Mouse (Mus musculus) kidney, adult 11 months (tissue): Measurements from ENCODE around the gene Gm13290.
"Not testable (repeated sequence)": the region's sequence is repeated elsewhere in the genome, so short reads cannot be mapped to it uniquely, and the experiment has no call there.

Experiments used
- DNase-seq: peaks from one replicate; pipeline ENCODE4 v3.0.0; 2022

Gm13290 gene

GRCm38 (mm10) chr4:88782335-88782734, 8.7 kb downstream of the Gm13290 start:
- peak; percentile 35 for DNase-seq

DNA sequence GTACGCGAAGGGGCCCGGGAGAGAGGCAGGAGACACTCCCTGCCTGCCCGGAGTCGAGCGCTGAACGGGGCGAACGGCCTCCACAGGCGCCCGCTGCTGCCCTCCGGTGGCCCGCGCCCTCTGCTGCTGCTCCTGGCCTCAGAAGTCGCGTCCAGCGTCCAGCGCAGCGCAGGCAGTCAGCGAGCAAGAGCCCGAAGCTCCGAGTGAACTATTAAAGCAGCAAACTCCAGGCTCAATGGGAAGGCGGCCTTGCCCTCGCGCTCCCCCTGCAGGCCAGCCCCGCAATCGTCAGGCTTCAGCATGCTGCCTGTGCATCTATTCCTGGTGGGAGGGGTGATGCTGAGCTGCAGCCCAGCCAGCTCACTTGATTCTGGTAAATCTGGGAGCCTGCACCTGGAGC, 11.8 kb downstream of the Gm13290 start, which contains the start of gene Gm13276:
Gene Gm13276 (plus strand): TSS at position 301 of the 400 bp plus-strand sequence.
- DNase-seq, result not testable (repeated sequence)

GRCm38 (mm10) chr4:88788402-88788801, 14.8 kb downstream of the Gm13290 start, which contains the start of gene Gm13277:
Gm13277 (plus strand) TSS chr4:88788632.
- peak; percentile 79 for DNase-seq

DNA sequence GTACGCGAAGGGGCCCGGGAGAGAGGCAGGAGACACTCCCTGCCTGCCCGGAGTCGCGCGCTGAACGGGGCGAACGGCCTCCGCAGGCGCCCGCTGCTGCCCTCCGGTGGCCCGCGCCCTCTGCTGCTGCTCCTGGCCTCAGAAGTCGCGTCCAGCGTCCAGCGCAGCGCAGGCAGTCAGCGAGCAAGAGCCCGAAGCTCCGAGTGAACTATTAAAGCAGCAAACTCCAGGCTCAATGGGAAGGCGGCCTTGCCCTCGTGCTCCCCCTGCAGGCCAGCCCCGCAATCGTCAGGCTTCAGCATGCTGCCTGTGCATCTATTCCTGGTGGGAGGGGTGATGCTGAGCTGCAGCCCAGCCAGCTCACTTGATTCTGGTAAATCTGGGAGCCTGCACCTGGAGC, 17.6 kb downstream of the Gm13290 start, which contains the start of gene Gm13278:
Gene Gm13278 (plus strand): TSS at position 301 of the 400 bp plus-strand sequence.
- DNase-seq, result not testable (repeated sequence)

- peak; percentile 77 for DNase-seq
Observed at GRCm38 (mm10) chr4:88793936-88794675, 20.5 kb downstream of the Gm13290 start, which contains the start of gene Gm13275. Gm13275 (plus strand) TSS chr4:88794487.

- not testable (repeated sequence) for DNase-seq
Observed at GRCm38 (mm10) chr4:88797097-88797496, 23.5 kb downstream of the Gm13290 start, which contains the start of gene Gm13279. Gm13279 (plus strand) TSS chr4:88797397.

- DNase-seq, result not testable (repeated sequence)
Observed at GRCm38 (mm10) chr4:88799365-88799764, 25.7 kb downstream of the Gm13290 start, which contains the start of gene Gm13285. Gm13285 (plus strand) TSS chr4:88799665.

GRCm38 (mm10) chr4:88802954-88803353, 29.3 kb downstream of the Gm13290 start, which contains the start of gene Gm13287:
Gm13287 (plus strand) TSS chr4:88803254.
- not testable (repeated sequence) for DNase-seq

DNA sequence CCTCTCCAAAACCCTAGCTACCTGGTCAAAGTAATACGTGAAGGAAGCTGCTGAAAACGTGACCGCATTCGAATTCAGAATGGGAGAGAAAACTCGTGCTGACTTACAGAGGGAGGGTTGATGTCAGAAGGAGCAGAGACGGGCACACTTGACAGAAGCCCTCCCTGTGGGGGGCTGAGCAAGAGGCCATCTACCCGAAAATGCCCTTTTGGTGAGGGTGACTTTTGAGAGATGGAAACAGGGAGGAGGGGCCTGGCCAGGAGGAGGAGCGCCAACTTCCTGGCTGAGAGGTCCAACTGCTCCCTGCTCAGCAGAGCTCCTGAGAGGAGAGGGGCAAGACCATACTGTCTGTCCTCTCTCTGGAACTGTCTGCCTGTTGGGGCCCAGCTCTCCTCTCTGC, 31.6 kb downstream of the Gm13290 start, which contains the start of gene Gm13288:
Gene Gm13288 (plus strand): TSS at position 301 of the 400 bp plus-strand sequence.
- DNase-seq, result not testable (repeated sequence)

DNA sequence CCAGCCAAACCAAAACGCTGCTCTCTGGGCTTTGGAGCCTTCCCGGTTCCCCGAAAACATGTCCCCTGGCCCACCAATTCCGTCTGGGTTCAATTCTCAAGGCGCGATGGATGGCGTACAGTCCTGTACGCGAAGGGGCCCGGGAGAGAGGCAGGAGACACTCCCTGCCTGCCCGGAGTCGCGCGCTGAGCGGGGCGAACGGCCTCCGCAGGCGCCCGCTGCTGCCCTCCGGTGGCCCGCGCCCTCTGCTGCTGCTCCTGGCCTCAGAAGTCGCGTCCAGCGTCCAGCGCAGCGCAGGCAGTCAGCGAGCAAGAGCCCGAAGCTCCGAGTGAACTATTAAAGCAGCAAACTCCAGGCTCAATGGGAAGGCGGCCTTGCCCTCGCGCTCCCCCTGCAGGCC, 32.1 kb downstream of the Gm13290 start:
- peak; percentile 52 for DNase-seq

- DNase-seq, result no peak
Observed at GRCm38 (mm10) chr4:88815928-88816327, 42.3 kb downstream of the Gm13290 start, which contains the start of gene Ifna7. Ifna7 (plus strand) TSS chr4:88816228.

DNA sequence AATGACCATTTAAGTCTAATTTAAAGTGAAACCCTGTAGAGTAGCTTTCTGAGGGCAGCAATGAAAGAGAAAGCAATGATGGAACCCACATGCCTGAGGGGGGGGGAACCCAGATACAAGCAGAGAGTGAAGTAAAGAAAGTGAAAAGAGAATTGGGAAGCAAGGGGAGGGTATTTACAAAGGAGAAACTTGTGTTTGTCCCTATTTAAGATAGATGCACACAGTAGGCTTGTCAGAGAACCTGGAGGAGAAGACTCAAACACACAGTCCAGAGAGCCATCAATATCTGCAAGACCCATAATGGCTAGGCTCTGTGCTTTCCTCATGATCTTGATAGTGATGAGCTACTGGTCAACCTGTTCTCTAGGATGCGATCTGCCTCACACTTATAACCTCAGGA, 46.0 kb downstream of the Gm13290 start, which contains the start of gene Ifna11:
Gene Ifna11 (plus strand): TSS at position 301 of the 400 bp plus-strand sequence.
- no peak for DNase-seq

GRCm38 (mm10) chr4:88822995-88823394, 49.4 kb downstream of the Gm13290 start:
- no peak for DNase-seq
